20 mouse cellular contexts compared by ENCODE assay signal in genomic region chr5:112426635-112427034, GRCm38 (mm10). TPM values are rescaled to one million over a fixed set of nuclear protein-coding genes. Genes with fewer than 3 reads are reported as not detected.
"Had no signal": no experiment of that assay in that cellular context is flagged by ENCODE, and none has a peak within 500 bp of the region (broad histone marks: within the 10 kb centered on the region; RNA-seq: fewer than 3 reads in every experiment).

No protein-coding gene starts in this region.

- H3K4me2 ChIP-seq: intestine, embryonic 15.5 days; kidney, embryonic 15.5 days; liver, embryonic 13.5 days; midbrain, embryonic 13.5 days; stomach, embryonic 15.5 days had no signal

- H3K4me3 ChIP-seq: intestine, embryonic 15.5 days; kidney, embryonic 15.5 days; liver, embryonic 13.5 days; megakaryocyte, embryonic 14.5 days; midbrain, embryonic 10.5 days; midbrain, embryonic 13.5 days; stomach, embryonic 15.5 days had no signal

- H3K27ac ChIP-seq: intestine, embryonic 15.5 days; kidney, embryonic 15.5 days; liver, embryonic 13.5 days; midbrain, embryonic 10.5 days; midbrain, embryonic 13.5 days; stomach, embryonic 15.5 days had no signal

- H3K9me3 ChIP-seq: intestine, embryonic 15.5 days; kidney, embryonic 15.5 days; liver, embryonic 13.5 days; midbrain, embryonic 10.5 days; midbrain, embryonic 13.5 days; stomach, embryonic 15.5 days had no signal

- H3K36me3 ChIP-seq: intestine, embryonic 15.5 days; kidney, embryonic 15.5 days; liver, embryonic 13.5 days; midbrain, embryonic 10.5 days; stomach, embryonic 15.5 days had no signal

- H3K4me1 ChIP-seq: liver, embryonic 13.5 days; stomach, embryonic 15.5 days had no signal

- H3K9ac ChIP-seq: intestine, embryonic 15.5 days; kidney, embryonic 15.5 days; liver, embryonic 13.5 days; midbrain, embryonic 13.5 days; stomach, embryonic 15.5 days had no signal

- ATAC-seq: intestine, embryonic 15.5 days had no signal

- DNase-seq: kidney, adult 11 months had no signal

RNA-seq across cellular contexts. Expression of gene Gm6588, which starts 22.6 kb away (rescaled TPM):
- total RNA-seq: layer of hippocampus, adult 8-10 months; layer of hippocampus, postnatal 10 days; left cerebral cortex, postnatal 25 days; liver, adult 2 months; midbrain, postnatal 0 days had no signal
- polyA plus RNA-seq: intestine, embryonic 15.5 days; kidney, embryonic 15.5 days; large intestine, adult 2 months; limb, embryonic 11.5 days; limb, embryonic 14.5 days; liver, adult 2 months; liver, embryonic 13.5 days; liver, embryonic 16.5 days; lung, adult 2 months; lung, embryonic 16.5 days; thymus, postnatal 0 days had no signal

RNA-seq across cellular contexts. Expression of gene Asphd2, which starts 32.0 kb away (rescaled TPM):
- total RNA-seq: liver, adult 2 months had no signal
- polyA plus RNA-seq: liver, adult 2 months; liver, embryonic 16.5 days had no signal
